Mouse (Mus musculus): Measurements from ENCODE around the gene Rnf43. TPM values are rescaled to one million over a fixed set of nuclear protein-coding genes. Genes with fewer than 3 reads are reported as not detected.
A peak's percentile ranks its signal among the peaks of the same experiment; 100 is the strongest.

Gene Rnf43
- total and polyA plus RNA-seq, 2 experiments from 2014 or later: 0.79 to 1.8 TPM

- Histone ChIP-seq H3K27ac (ENCODE audit: low read depth, low read length) (peak overlapping the region; percentile 29; the same call in 1 of the 2 replicates), H3K27me3 (ENCODE audit: insufficient read depth, low read length) (no peaks in the 10 kb centered on the region), H3K36me3 (ENCODE audit: insufficient read depth) (peaks cover 9% of the 10 kb centered on the region), H3K9me3 (ENCODE audit: low read length) (no peaks in the 10 kb centered on the region), H3K9ac (no peak overlapping the region), H3K4me1 (ENCODE audit: insufficient read depth) (no peaks in the 10 kb centered on the region), H3K4me3 (ENCODE audit: low read depth, low read length) (no peak overlapping the region), H3K4me2 (ENCODE audit: low read depth) (no peak overlapping the region)
- WGBS: 42% methylated on average over 19 of the region's 19 CpGs
- no peak for DNase-seq
- no peak for ATAC-seq
- TF ChIP-seq CTCF (IDR thresholded peaks at IDR 0.05; ENCODE audit: low read depth): no peak
Observed at GRCm38 (mm10) chr11:87748132-87749119, 85.9 kb downstream of the Rnf43 start.

GRCm38 (mm10) chr11:87749192-87750042 lies 86.9 kb downstream of the Rnf43 start:
- Histone ChIP-seq H3K9me3 (ENCODE audit: low read length) (no peaks in the 10 kb centered on the region), H3K4me3 (ENCODE audit: low read depth, low read length) (no peak overlapping the region), H3K27ac (ENCODE audit: low read depth, low read length) (no peak overlapping the region), H3K27me3 (ENCODE audit: insufficient read depth, low read length) (no peaks in the 10 kb centered on the region), H3K4me2 (ENCODE audit: low read depth) (no peak overlapping the region), H3K36me3 (ENCODE audit: insufficient read depth) (peaks cover 7% of the 10 kb centered on the region), H3K9ac (no peak overlapping the region), H3K4me1 (ENCODE audit: insufficient read depth) (no peaks in the 10 kb centered on the region)
- DNase-seq (no peak), ATAC-seq (no peak)
- WGBS: 68% methylated on average over 18 of the region's 18 CpGs
- no peak for TF ChIP-seq CTCF (IDR thresholded peaks at IDR 0.05; ENCODE audit: low read depth)

- DNase-seq (no peak), ATAC-seq (no peak)
- Histone ChIP-seq H3K9ac (no peak overlapping the region), H3K4me1 (ENCODE audit: insufficient read depth) (no peaks in the 10 kb centered on the region), H3K4me2 (ENCODE audit: low read depth) (no peak overlapping the region), H3K27ac (ENCODE audit: low read depth, low read length) (no peak overlapping the region), H3K9me3 (ENCODE audit: low read length) (no peaks in the 10 kb centered on the region), H3K36me3 (ENCODE audit: insufficient read depth) (peaks cover 1% of the 10 kb centered on the region), H3K4me3 (ENCODE audit: low read depth, low read length) (no peak overlapping the region), H3K27me3 (ENCODE audit: insufficient read depth, low read length) (no peaks in the 10 kb centered on the region)
- TF ChIP-seq CTCF (IDR thresholded peaks at IDR 0.05; ENCODE audit: low read depth): no peak
- 85% methylated on average over 11 of the region's 11 CpGs for WGBS
Observed at GRCm38 (mm10) chr11:87750043-87750421, 87.5 kb downstream of the Rnf43 start.

- Histone ChIP-seq H3K4me3 (ENCODE audit: low read depth, low read length) (no peak overlapping the region), H3K9me3 (ENCODE audit: low read length) (no peaks in the 10 kb centered on the region), H3K4me1 (ENCODE audit: insufficient read depth) (no peaks in the 10 kb centered on the region), H3K9ac (no peak overlapping the region), H3K4me2 (ENCODE audit: low read depth) (no peak overlapping the region), H3K27me3 (ENCODE audit: insufficient read depth, low read length) (no peaks in the 10 kb centered on the region), H3K27ac (ENCODE audit: low read depth, low read length) (no peak overlapping the region), H3K36me3 (ENCODE audit: insufficient read depth) (no peaks in the 10 kb centered on the region)
- no peak for DNase-seq
- 78% methylated on average over 3 of the region's 3 CpGs for WGBS
- TF ChIP-seq CTCF (IDR thresholded peaks at IDR 0.05; ENCODE audit: low read depth): no peak
- no peak for ATAC-seq
Observed at GRCm38 (mm10) chr11:87750521-87750920, 88.0 kb downstream of the Rnf43 start.

- Histone ChIP-seq H3K27me3 (ENCODE audit: insufficient read depth, low read length) (no peaks in the 10 kb centered on the region), H3K27ac (ENCODE audit: low read depth, low read length) (no peak overlapping the region), H3K36me3 (ENCODE audit: insufficient read depth) (no peaks in the 10 kb centered on the region), H3K9ac (no peak overlapping the region), H3K9me3 (ENCODE audit: low read length) (no peaks in the 10 kb centered on the region), H3K4me1 (ENCODE audit: insufficient read depth) (no peaks in the 10 kb centered on the region), H3K4me3 (ENCODE audit: low read depth, low read length) (no peak overlapping the region), H3K4me2 (ENCODE audit: low read depth) (no peak overlapping the region)
- ATAC-seq (no peak), DNase-seq (no peak)
- 78% methylated on average over 8 of the region's 8 CpGs for WGBS
- no peak for TF ChIP-seq CTCF (IDR thresholded peaks at IDR 0.05; ENCODE audit: low read depth)
Observed at GRCm38 (mm10) chr11:87751031-87751430, 88.5 kb downstream of the Rnf43 start.

GRCm38 (mm10) chr11:87751491-87751966 lies 89.0 kb downstream of the Rnf43 start:
- no peak for ATAC-seq
- H3K9me3 ChIP-seq (ENCODE audit: low read length): no peaks in the 10 kb centered on the region
- no peaks in the 10 kb centered on the region for H3K4me1 ChIP-seq (ENCODE audit: insufficient read depth)
- no peak for TF ChIP-seq CTCF (IDR thresholded peaks at IDR 0.05; ENCODE audit: low read depth)
- H3K27me3 ChIP-seq (ENCODE audit: insufficient read depth, low read length): no peaks in the 10 kb centered on the region
- 59% methylated on average over 4 of the region's 4 CpGs for WGBS
- DNase-seq: no peak
- H3K4me3 ChIP-seq (ENCODE audit: low read depth, low read length): no peak overlapping the region
- no peak overlapping the region for H3K9ac ChIP-seq
- no peak overlapping the region for H3K27ac ChIP-seq (ENCODE audit: low read depth, low read length)
- no peak overlapping the region for H3K4me2 ChIP-seq (ENCODE audit: low read depth)
- H3K36me3 ChIP-seq (ENCODE audit: insufficient read depth): no peaks in the 10 kb centered on the region
